Mouse (Mus musculus) ES-Bruce4 (cell line): Measurements from ENCODE around the gene Jak3. TPM values are rescaled to one million over a fixed set of nuclear protein-coding genes. Genes with fewer than 3 reads are reported as not detected.

Source experiments
- H3K27ac ChIP-seq: 2 replicates; pipeline ENCODE4 v1.5.1; 2012; ENCODE audit warnings: low read length, inconsistent platforms; ENCODE audit not compliant: insufficient read depth
- H3K27me3 ChIP-seq: 2 replicates; pipeline ENCODE4 v1.6.1; 2012; ENCODE audit warnings: mild to moderate bottlenecking, low read length, inconsistent platforms; ENCODE audit not compliant: control insufficient read depth, poor library complexity, insufficient read depth, severe bottlenecking
- H3K36me3 ChIP-seq: 2 replicates; pipeline ENCODE4 v1.6.1; 2012; ENCODE audit warnings: inconsistent platforms, mild to moderate bottlenecking, low read length, moderate library complexity; ENCODE audit not compliant: control insufficient read depth, poor library complexity, insufficient read depth, severe bottlenecking
- H3K4me1 ChIP-seq: one replicate; pipeline ENCODE4 v1.8.1; 2011; ENCODE audit warnings: low read length; ENCODE audit not compliant: control insufficient read depth, insufficient read depth
- H3K4me3 ChIP-seq: 2 replicates; pipeline ENCODE4 v1.5.1; 2011; ENCODE audit warnings: low read depth, mild to moderate bottlenecking, low read length
- H3K9ac ChIP-seq: 2 replicates; pipeline ENCODE4 v1.6.1; 2012; ENCODE audit warnings: low read depth, mild to moderate bottlenecking, inconsistent platforms; ENCODE audit not compliant: poor library complexity, severe bottlenecking
- H3K9me3 ChIP-seq: replicated peaks from 2 replicates; pipeline ENCODE4 v1.6.1; 2012; ENCODE audit warnings: mild to moderate bottlenecking, low read length, inconsistent platforms; ENCODE audit not compliant: control insufficient read depth, poor library complexity, insufficient read depth, severe bottlenecking
- CTCF ChIP-seq: IDR thresholded peaks from one replicate; pipeline ENCODE4 v1.8.1; 2011; ENCODE audit warnings: low read depth, low read length
- EP300 ChIP-seq: IDR thresholded peaks from 2 replicates; pipeline ENCODE4 v1.6.1; 2011; ENCODE audit warnings: low read depth, low read length; ENCODE audit not compliant: insufficient read depth
- POLR2A ChIP-seq: IDR thresholded peaks from one replicate; pipeline ENCODE4 v1.8.1; 2011; ENCODE audit warnings: low read length; ENCODE audit not compliant: insufficient read depth
- polyA plus RNA-seq: library from polyadenylated mRNA; stranded (reverse); fragments of >200 nt; gene quantifications from 2 replicates; pipeline ENCODE4 v1.2.4, GENCODE M21; 2011; ENCODE audit warnings: low read depth; ENCODE audit not compliant: missing spikeins, insufficient read depth, insufficient read length

Jak3 gene
- polyA plus RNA-seq, 1 experiment, result 9.7 TPM

DNA sequence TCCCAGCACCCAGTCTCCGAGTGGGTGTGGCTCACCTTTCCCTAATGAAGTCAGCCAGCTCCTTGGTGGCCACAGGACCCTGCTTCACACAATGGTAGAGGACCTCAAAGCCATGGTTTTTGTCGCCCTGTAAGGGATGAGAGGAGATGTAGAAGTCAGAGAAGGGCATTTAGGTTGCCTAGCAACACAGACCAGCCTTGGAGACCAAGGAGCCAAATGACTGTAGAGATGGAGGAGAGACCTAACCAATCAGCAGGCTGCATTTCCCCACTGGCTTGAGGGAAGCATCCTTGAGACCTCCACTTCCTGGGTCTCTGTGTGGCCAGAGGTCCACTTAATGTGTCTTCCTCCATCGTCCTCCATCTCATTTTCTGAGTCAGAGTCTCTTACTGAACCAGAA, 42.2 kb downstream of the Jak3 start:
- H3K4me3 ChIP-seq, result no peak overlapping the region
- no peaks in the 10 kb centered on the region for H3K36me3 ChIP-seq
- H3K9ac ChIP-seq, result no peak overlapping the region
- no peaks in the 10 kb centered on the region for H3K9me3 ChIP-seq
- H3K4me1 ChIP-seq, result peaks cover 2% of the 10 kb centered on the region
- no peaks in the 10 kb centered on the region for H3K27me3 ChIP-seq
- H3K27ac ChIP-seq, result no peak overlapping the region
- TF ChIP-seq POLR2A, result no peak
- TF ChIP-seq EP300, result no peak

DNA sequence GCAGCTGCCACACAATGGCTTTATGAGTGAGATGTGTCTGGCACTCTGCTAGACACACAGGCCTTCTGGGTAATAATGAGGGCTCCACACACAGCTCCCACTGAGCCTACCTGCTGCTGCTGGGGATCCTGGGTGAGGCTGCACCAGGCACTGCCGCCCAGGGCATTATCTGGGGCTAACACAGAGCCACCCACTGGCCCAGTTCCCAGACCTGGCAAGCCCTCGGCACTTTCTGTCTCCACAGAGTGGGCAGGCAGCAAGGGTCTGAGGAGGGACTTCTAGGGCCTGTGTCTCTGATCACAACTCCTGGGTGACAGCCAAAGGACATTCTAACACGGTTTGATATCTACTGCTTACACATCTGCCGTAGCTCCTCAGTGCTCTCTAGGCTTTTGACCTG, 43.1 kb downstream of the Jak3 start:
- Histone ChIP-seq H3K36me3 (no peaks in the 10 kb centered on the region), H3K9ac (no peak overlapping the region), H3K4me1 (peaks cover 2% of the 10 kb centered on the region), H3K9me3 (no peaks in the 10 kb centered on the region), H3K27ac (no peak overlapping the region), H3K4me3 (no peak overlapping the region), H3K27me3 (no peaks in the 10 kb centered on the region)
- TF ChIP-seq EP300, result no peak
- no peak for TF ChIP-seq POLR2A
- TF ChIP-seq CTCF, result no peak

DNA sequence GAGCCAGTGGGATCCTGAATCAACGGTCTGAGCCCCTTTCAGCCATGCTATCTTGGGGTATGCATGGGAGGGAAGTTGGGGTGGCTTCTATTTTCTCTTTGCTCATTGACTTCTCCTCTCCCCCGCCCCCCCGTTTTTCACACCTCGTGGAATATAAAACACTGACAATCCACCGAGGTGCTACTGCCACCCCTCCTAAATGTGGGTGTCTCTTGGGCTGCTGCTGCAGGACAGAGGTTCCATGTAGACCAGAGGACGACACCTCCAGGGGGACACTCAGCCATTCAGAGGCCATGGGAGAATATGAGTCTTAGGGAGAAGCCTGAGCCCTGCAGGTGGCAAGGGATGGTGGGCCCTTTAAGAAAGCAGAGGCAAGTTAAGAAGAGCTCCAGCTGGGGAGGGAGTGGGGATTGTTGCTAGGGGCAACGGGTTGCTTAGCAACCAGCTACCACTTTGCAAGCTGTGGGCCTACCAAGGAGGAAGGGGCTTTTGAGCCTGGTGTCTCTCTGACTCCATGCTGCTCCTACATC, 43.9 kb downstream of the Jak3 start:
- H3K36me3 ChIP-seq, result no peaks in the 10 kb centered on the region
- TF ChIP-seq EP300 (no peak), CTCF (no peak), POLR2A (no peak)
- H3K9me3 ChIP-seq, result no peaks in the 10 kb centered on the region
- H3K27ac ChIP-seq, result no peak overlapping the region
- no peak overlapping the region for H3K9ac ChIP-seq
- H3K27me3 ChIP-seq, result no peaks in the 10 kb centered on the region
- peaks cover 5% of the 10 kb centered on the region for H3K4me1 ChIP-seq
- H3K4me3 ChIP-seq, result no peak overlapping the region

DNA sequence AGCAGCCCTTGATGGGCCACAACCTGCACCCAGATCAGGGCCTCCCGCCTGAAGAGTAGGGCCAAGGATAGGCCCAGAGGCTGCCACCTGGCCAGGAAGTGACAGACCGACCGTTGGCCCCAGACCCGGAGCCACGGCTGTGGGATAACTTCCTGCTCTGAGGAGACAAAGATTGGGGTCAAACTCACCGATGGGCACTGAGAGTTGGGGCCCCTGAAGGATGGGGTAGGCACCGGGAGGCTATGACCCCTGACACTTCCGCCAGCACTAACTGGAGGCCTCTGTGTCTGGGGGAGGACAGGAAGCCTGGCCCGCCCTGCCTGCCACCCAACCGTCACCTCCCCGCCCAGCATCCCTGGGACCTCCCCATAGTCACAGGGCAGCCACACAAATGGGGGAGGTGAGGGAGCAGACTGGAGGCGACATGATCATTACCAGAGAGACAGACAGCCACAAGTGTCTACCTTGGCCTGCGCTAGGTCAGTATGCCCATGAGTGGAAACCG, 47.0 kb downstream of the Jak3 start:
- no peak overlapping the region for H3K27ac ChIP-seq
- H3K27me3 ChIP-seq, result no peaks in the 10 kb centered on the region
- peaks cover 3% of the 10 kb centered on the region for H3K4me1 ChIP-seq
- no peak overlapping the region for H3K4me3 ChIP-seq
- H3K9ac ChIP-seq, result no peak overlapping the region
- TF ChIP-seq POLR2A (no peak), CTCF (no peak), EP300 (no peak)
- H3K36me3 ChIP-seq, result no peaks in the 10 kb centered on the region
- no peaks in the 10 kb centered on the region for H3K9me3 ChIP-seq

DNA sequence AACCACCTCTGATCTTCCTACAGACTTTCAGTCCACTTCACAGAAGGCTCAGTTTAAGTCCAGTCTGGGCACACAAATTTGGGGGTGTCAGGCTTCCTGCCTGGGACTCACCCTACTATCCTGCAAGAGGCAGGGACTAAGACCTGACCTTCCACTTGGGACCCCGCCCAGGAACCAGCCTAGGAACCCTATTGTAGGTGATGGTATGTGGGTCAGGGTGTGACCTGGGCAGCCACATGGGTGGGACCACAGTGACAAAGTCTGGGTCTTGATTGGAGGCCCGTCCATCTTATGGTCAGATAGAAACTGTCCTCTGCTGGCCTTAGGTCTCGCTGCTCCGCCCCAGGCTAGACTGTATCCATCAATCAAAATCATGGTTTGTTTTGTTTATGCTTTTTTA, 48.3 kb downstream of the Jak3 start:
- Histone ChIP-seq H3K4me1 (peaks cover 3% of the 10 kb centered on the region), H3K9ac (no peak overlapping the region), H3K27me3 (no peaks in the 10 kb centered on the region), H3K36me3 (no peaks in the 10 kb centered on the region), H3K4me3 (no peak overlapping the region), H3K9me3 (no peaks in the 10 kb centered on the region), H3K27ac (no peak overlapping the region)
- no peak for TF ChIP-seq CTCF
- TF ChIP-seq POLR2A, result no peak
- TF ChIP-seq EP300, result no peak

DNA sequence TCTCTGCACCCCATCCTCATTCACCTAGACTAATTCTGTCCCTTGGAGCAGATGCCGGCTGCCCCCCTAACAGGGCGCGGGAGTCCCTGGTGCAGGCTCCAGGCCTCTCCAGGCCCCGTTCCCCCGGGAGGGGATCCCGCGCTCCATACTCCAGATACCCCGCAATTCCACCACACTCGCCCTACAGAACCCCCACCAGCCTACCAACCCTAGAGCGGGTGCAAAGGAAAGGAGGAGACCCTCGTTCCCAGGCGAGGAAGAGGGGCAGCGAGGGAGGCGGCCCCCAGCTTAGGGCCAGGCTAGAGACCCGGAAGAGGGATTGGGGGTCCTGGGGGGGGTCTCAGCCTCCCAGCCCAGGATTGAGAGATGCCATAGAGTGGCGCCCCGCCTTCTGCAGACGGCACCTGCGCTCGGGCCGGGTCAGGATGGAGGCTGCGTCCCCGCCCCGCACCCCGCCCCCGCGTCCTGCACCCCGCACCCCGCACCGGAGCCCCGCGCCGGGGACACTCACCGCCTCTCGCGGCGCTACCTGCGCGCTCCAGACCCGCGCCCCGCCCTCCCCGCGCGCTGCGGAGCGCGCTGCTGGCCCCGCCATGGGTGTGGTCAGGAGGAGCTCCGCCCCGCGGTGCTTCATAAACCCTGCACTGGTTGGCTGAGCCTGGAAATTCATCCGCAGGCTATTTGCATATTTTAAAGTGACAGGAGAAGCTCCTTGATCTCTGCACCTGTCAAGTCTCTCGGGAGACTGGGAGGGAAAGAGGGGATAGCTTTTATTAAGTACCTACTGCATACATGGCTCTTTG, 49.2 kb downstream of the Jak3 start, which contains the start of gene Fcho1:
Gene Fcho1, minus strand, starts transcription at position 595 of the 803 bp plus-strand sequence.
- Histone ChIP-seq H3K27ac (no peak within 1 kb of the TSS), H3K9me3 (no peaks in the 10 kb centered on the region), H3K9ac (peak within 1 kb of the TSS; percentile 95), H3K36me3 (no peaks in the 10 kb centered on the region), H3K4me3 (peak within 1 kb of the TSS; percentile 71), H3K4me1 (peaks cover 3% of the 10 kb centered on the region), H3K27me3 (no peaks in the 10 kb centered on the region)
- TF ChIP-seq CTCF (no peak), POLR2A (peak; percentile 23)
